Mouse (Mus musculus): Measurements from ENCODE around the gene Cyth2.

DNA sequence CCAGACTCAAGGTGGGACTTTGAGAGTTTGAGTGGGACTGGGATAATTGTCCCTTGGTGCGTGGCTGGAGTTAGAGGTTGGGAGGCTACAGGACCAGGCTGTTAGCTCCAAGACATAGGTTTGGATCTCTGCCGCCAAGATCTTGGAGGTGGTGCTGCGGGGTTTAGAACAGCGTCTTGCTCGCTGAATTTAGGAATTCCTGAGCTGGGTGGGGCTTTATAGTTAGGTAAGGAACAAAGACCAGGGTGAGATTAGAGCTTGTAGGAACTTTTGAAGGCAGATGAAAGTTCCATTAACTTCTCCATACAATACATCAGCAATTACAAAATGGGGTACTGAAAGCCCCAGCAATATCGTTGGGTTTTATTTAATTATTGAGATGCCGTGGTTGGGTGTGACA, 14.4 kb downstream of the Cyth2 start:
- no peak for TF ChIP-seq CTCF (IDR thresholded peaks at IDR 0.05; ENCODE audit: insufficient read depth, low read length)
- no peak for TF ChIP-seq POLR2A (IDR thresholded peaks at IDR 0.05; ENCODE audit: borderline replicate concordance, extremely low read depth, low read depth, low read length)

Data from lung, adult 2 months (tissue).